Mouse (Mus musculus): ENCODE data around the gene Il22ra1. TPM values are rescaled to one million over a fixed set of nuclear protein-coding genes. Genes with fewer than 3 reads are reported as not detected.
A peak's percentile ranks its signal among the peaks of the same experiment; 100 is the strongest.

The Il22ra1 gene
- polyA plus RNA-seq (2015; fragmentation: Nextera tagmentation; extraction: Ambion mirVana), result 0.51 TPM in 1 of 2 replicates, not detected in the other

DNA sequence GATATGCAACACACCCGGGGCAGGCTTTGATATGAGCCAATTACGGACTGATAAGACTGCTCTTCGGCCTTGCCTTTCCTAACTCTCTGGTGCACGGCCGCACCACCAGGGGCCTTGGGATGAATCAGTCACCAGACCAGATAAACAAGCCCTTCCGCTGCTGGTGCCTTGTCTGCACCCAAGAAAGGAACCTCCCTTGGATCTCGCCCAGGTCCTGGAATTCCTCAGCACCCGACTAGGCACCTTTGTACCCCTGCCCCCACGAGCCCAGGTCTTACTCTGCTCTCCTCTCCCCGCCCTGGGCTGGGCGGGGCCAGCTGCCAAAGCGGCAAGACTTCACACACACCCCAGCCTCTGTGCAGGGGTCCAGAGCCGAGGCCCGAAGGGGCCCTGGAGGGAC, at the start of gene Il22ra1:
TSS of gene Il22ra1 (plus strand) at position 356 of the 400 bp plus-strand sequence.
- Histone ChIP-seq H3K4me1 (no peaks in the 10 kb centered on the region), H3K9ac (replicated peaks) (no peak within 1 kb of the TSS)
- WGBS, result 62% methylated on average over 14 of the region's 14 CpGs

DNA sequence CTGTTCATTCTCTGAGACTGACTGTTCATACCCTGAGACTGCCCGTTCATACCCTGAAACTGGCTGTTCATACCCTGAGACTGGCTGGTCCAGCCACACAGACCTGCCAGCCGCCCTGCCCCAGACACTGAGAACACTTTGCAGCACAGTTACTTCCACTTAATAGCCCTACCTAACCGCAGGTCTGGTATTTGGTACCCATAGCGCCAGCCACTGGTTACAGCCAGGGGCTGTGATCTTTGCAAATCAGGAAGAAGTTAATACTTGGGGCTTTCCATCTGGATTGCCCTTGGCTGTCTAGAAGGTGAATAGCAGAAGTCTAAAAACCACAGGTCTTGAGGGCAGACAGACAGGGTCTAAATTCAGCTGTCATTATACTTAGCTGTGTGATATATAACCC, 48.7 kb upstream of the Il22ra1 start:
- Histone ChIP-seq H3K4me2 (no peak overlapping the region), H3K27me3 (replicated peaks) (peaks cover 7% of the 10 kb centered on the region), H3K4me1 (no peaks in the 10 kb centered on the region), H3K27ac (replicated peaks) (no peak overlapping the region), H3K36me3 (no peaks in the 10 kb centered on the region), H3K9ac (replicated peaks) (no peak overlapping the region), H3K4me3 (replicated peaks) (no peak overlapping the region), H3K9me3 (replicated peaks) (no peaks in the 10 kb centered on the region)
- WGBS, result 76% methylated on average over 4 of the region's 4 CpGs
- ATAC-seq (ENCODE audit: low FRiP score), result no peak

More for the DNA sequence above, at the start of gene Il22ra1:
- Histone ChIP-seq H3K36me3 (no peaks in the 10 kb centered on the region), H3K27ac (replicated peaks) (no peak within 1 kb of the TSS), H3K9me3 (replicated peaks) (no peaks in the 10 kb centered on the region), H3K27me3 (replicated peaks) (no peaks in the 10 kb centered on the region), H3K4me3 (replicated peaks) (no peak within 1 kb of the TSS; the same call in 1 of the 2 replicates), H3K4me2 (no peak within 1 kb of the TSS)
- no peak for ATAC-seq (ENCODE audit: low FRiP score)

GRCm38 (mm10) chr4:135681789-135682188, 46.2 kb upstream of the Il22ra1 start:
- H3K4me1 ChIP-seq, result peaks cover 13% of the 10 kb centered on the region
- H3K36me3 ChIP-seq, result no peaks in the 10 kb centered on the region
- H3K9me3 ChIP-seq (replicated peaks), result no peaks in the 10 kb centered on the region
- H3K27ac ChIP-seq (replicated peaks), result no peak overlapping the region
- 81% methylated on average over 5 of the region's 5 CpGs for WGBS
- peaks cover 27% of the 10 kb centered on the region for H3K27me3 ChIP-seq (replicated peaks)
- no peak overlapping the region for H3K4me2 ChIP-seq
- H3K9ac ChIP-seq (replicated peaks), result no peak overlapping the region
- no peak for ATAC-seq (ENCODE audit: low FRiP score)
- H3K4me3 ChIP-seq (replicated peaks), result no peak overlapping the region

GRCm38 (mm10) chr4:135683553-135683952, 44.4 kb upstream of the Il22ra1 start:
- ATAC-seq (ENCODE audit: low FRiP score), result no peak
- peaks cover 44% of the 10 kb centered on the region for H3K27me3 ChIP-seq (replicated peaks)
- 27% methylated on average over 4 of the region's 4 CpGs for WGBS
- H3K9me3 ChIP-seq (replicated peaks), result no peaks in the 10 kb centered on the region
- no peak overlapping the region for H3K9ac ChIP-seq (replicated peaks)
- no peak overlapping the region for H3K4me3 ChIP-seq (replicated peaks)
- no peak overlapping the region for H3K4me2 ChIP-seq
- no peak overlapping the region for H3K27ac ChIP-seq (replicated peaks)
- peaks cover 14% of the 10 kb centered on the region for H3K4me1 ChIP-seq
- H3K36me3 ChIP-seq, result no peaks in the 10 kb centered on the region

GRCm38 (mm10) chr4:135684731-135685130, 43.2 kb upstream of the Il22ra1 start:
- H3K9ac ChIP-seq (replicated peaks), result no peak overlapping the region
- no peaks in the 10 kb centered on the region for H3K9me3 ChIP-seq (replicated peaks)
- 33% methylated on average over 3 of the region's 3 CpGs for whole genome bisulfite sequencing
- H3K36me3 ChIP-seq, result no peaks in the 10 kb centered on the region
- no peak overlapping the region for H3K4me2 ChIP-seq
- H3K4me3 ChIP-seq (replicated peaks), result no peak overlapping the region
- peaks cover 14% of the 10 kb centered on the region for H3K4me1 ChIP-seq
- H3K27ac ChIP-seq (replicated peaks), result no peak overlapping the region
- H3K27me3 ChIP-seq (replicated peaks), result peaks cover 51% of the 10 kb centered on the region
- ATAC-seq (ENCODE audit: low FRiP score), result no peak

DNA sequence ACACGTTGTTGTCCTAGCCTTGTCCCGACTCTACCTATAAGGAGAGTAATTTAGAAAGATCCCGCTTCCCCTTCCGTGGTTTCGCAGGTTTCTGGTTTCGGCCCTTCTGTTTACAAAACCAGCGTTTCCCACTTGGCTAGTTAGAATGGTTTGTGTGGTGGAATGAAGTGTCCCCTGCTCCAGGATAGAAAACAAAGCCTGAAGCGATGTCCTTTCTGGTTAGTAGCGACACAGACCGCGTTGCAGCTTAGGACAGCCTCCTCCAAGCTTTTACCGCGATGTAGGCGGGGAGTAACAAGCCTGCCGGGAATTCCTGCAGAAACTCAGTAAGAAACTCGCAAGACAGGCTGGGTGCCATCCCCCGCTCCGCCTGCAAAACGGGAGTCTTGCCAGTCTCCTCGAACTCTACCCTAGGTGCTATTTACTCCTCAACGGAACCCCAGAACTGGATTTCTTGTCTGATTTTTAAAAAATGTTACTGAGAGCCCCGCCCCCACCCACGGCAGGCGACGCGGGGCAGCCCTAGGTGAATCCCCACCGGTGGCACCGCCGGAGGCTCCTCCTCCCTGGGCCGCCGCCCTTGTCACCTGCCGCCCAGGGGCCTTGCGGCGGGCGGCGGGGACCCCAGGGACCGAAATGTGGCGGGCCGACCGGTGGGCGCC, 41.9 kb upstream of the Il22ra1 start, which contains the start of gene Ifnlr1:
TSS of gene Ifnlr1 (plus strand) at position 382 of the 662 bp plus-strand sequence.
- no peaks in the 10 kb centered on the region for H3K9me3 ChIP-seq (replicated peaks)
- H3K4me2 ChIP-seq, result peak within 1 kb of the TSS; percentile 99
- 1% methylated on average over 40 of the region's 41 CpGs for WGBS
- peaks cover 53% of the 10 kb centered on the region for H3K27me3 ChIP-seq (replicated peaks)
- no peaks in the 10 kb centered on the region for H3K36me3 ChIP-seq
- H3K4me3 ChIP-seq (replicated peaks), result peak within 1 kb of the TSS; percentile 49
- peak within 1 kb of the TSS; percentile 57 for H3K9ac ChIP-seq (replicated peaks)
- H3K27ac ChIP-seq (replicated peaks), result no peak within 1 kb of the TSS
- peaks cover 14% of the 10 kb centered on the region for H3K4me1 ChIP-seq
- no peak for ATAC-seq (ENCODE audit: low FRiP score)

DNA sequence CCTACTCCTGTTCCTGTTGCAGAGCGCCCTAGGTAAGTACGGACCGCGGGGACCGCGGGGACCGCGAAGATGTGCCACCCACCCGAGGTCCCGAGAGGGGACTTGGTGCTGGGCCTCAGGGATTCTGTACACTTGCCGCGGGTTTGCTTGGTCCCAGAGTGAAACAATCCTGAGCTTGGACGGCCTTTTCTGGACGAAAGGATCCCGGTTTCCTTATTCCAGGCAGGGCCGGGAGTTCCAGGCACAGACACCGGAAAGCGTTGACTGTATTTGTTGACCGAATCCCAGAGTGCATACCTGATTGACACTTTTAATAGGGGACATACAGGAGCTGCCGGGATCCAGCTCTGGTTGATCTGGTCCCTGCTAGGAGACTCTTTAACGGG, 41.4 kb upstream of the Il22ra1 start:
- Histone ChIP-seq H3K36me3 (no peaks in the 10 kb centered on the region), H3K4me2 (peak overlapping the region; percentile 99), H3K27ac (replicated peaks) (no peak overlapping the region), H3K27me3 (replicated peaks) (peaks cover 53% of the 10 kb centered on the region), H3K4me3 (replicated peaks) (peak overlapping the region; percentile 49), H3K9ac (replicated peaks) (peak overlapping the region; percentile 57), H3K4me1 (peaks cover 14% of the 10 kb centered on the region), H3K9me3 (replicated peaks) (no peaks in the 10 kb centered on the region)
- no peak for ATAC-seq (ENCODE audit: low FRiP score)
- 1% methylated on average over 21 of the region's 21 CpGs for WGBS

- no peak for ATAC-seq (ENCODE audit: low FRiP score)
- no peak overlapping the region for H3K4me3 ChIP-seq (replicated peaks)
- H3K9me3 ChIP-seq (replicated peaks), result no peaks in the 10 kb centered on the region
- no peak overlapping the region for H3K4me2 ChIP-seq
- 93% methylated on average over 7 of the region's 7 CpGs for WGBS
- no peak overlapping the region for H3K27ac ChIP-seq (replicated peaks)
- peaks cover 43% of the 10 kb centered on the region for H3K27me3 ChIP-seq (replicated peaks)
- H3K4me1 ChIP-seq, result peaks cover 14% of the 10 kb centered on the region
- no peaks in the 10 kb centered on the region for H3K36me3 ChIP-seq
- H3K9ac ChIP-seq (replicated peaks), result no peak overlapping the region
Measured at GRCm38 (mm10) chr4:135689797-135690196, 38.2 kb upstream of the Il22ra1 start.

GRCm38 (mm10) chr4:135690241-135690640, 37.7 kb upstream of the Il22ra1 start:
- Histone ChIP-seq H3K27me3 (replicated peaks) (peaks cover 38% of the 10 kb centered on the region), H3K4me2 (no peak overlapping the region), H3K27ac (replicated peaks) (no peak overlapping the region), H3K9me3 (replicated peaks) (no peaks in the 10 kb centered on the region), H3K4me3 (replicated peaks) (no peak overlapping the region), H3K9ac (replicated peaks) (no peak overlapping the region), H3K4me1 (peaks cover 14% of the 10 kb centered on the region), H3K36me3 (no peaks in the 10 kb centered on the region)
- WGBS, result 83% methylated on average over 11 of the region's 11 CpGs
- ATAC-seq (ENCODE audit: low FRiP score), result no peak

GRCm38 (mm10) chr4:135692916-135693315, 35.1 kb upstream of the Il22ra1 start:
- no peak for ATAC-seq (ENCODE audit: low FRiP score)
- no peak overlapping the region for H3K9ac ChIP-seq (replicated peaks)
- 84% methylated on average over 4 of the region's 4 CpGs for WGBS
- H3K9me3 ChIP-seq (replicated peaks), result no peaks in the 10 kb centered on the region
- no peaks in the 10 kb centered on the region for H3K36me3 ChIP-seq
- H3K4me3 ChIP-seq (replicated peaks), result no peak overlapping the region
- no peak overlapping the region for H3K27ac ChIP-seq (replicated peaks)
- H3K4me1 ChIP-seq, result no peaks in the 10 kb centered on the region
- H3K4me2 ChIP-seq, result no peak overlapping the region
- peaks cover 16% of the 10 kb centered on the region for H3K27me3 ChIP-seq (replicated peaks)

DNA sequence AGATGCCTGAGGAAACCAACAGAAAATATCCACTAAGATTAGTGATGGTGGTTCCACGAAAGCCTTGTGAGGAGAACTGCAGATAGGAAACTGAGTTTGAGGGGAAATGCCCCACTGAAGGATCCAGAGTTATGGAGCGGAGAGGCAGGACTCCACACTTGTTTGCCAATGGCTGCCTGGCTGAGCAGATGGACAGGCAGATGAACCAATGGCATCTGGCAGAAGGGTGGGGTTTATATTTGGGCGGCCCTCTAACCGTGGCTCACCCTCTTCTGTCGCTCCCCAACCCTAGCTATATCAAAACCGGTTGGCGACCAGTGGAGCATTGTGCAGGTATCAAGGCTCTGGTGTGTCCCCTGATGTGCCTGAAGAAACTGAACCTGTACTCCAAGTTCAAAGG, 29.5 kb upstream of the Il22ra1 start:
- no peaks in the 10 kb centered on the region for H3K36me3 ChIP-seq
- no peaks in the 10 kb centered on the region for H3K4me1 ChIP-seq
- no peaks in the 10 kb centered on the region for H3K27me3 ChIP-seq (replicated peaks)
- no peak overlapping the region for H3K27ac ChIP-seq (replicated peaks)
- WGBS, result 87% methylated on average over 7 of the region's 7 CpGs
- no peaks in the 10 kb centered on the region for H3K9me3 ChIP-seq (replicated peaks)
- peak overlapping the region; percentile 27; the same call in 1 of the 2 replicates for H3K4me2 ChIP-seq
- H3K9ac ChIP-seq (replicated peaks), result no peak overlapping the region
- no peak for ATAC-seq (ENCODE audit: low FRiP score)
- H3K4me3 ChIP-seq (replicated peaks), result peak overlapping the region; percentile 26

DNA sequence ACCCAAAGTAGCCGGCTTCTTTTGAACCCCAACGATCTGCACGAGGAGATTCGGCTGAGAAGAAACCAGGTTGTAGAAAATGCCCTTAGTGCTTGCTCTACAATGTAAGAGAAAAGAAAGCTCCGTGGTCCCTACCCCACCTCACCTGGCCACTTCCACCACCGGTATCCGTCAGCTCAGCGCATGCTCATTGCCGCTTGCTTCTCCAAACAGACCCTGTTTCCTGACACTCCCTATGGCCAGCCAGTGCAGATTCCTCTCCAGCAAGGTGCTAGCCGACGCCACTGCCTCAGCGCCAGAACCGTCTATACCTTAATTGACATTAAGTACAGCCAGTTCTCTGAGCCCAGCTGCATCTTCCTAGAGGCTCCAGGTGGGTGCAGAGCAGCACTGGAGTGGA, 24.5 kb upstream of the Il22ra1 start:
- Histone ChIP-seq H3K36me3 (no peaks in the 10 kb centered on the region), H3K9ac (replicated peaks) (no peak overlapping the region), H3K27ac (replicated peaks) (no peak overlapping the region), H3K4me2 (no peak overlapping the region), H3K27me3 (replicated peaks) (no peaks in the 10 kb centered on the region), H3K4me1 (no peaks in the 10 kb centered on the region), H3K9me3 (replicated peaks) (no peaks in the 10 kb centered on the region), H3K4me3 (replicated peaks) (no peak overlapping the region)
- no peak for ATAC-seq (ENCODE audit: low FRiP score)
- 76% methylated on average over 13 of the region's 13 CpGs for WGBS
